Mouse (Mus musculus): Measurements from ENCODE around the gene Gper1. TPM values are rescaled to one million over a fixed set of nuclear protein-coding genes. Genes with fewer than 3 reads are reported as not detected.

The Gper1 gene
- polyA plus RNA-seq, 1 experiment from 2014 or later = 3.7 TPM

DNA sequence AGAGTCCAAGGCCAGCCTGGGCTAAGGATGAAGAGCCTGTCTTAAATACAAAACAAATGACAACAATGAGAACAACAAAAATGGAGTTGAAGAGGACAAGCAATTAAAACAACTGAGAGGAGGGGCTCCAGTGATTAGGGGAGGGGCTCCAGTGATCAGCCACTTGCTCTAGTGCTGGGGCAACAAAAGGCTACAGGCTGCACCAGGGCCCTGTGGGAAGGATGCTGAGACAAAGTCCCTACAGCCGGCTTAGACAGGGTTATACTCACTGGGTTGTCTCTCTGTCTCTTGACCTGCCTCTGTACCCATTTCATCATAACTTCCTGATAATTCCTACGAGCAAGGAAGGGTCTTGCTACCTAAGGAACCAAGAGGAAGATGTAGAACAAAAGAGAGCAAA, 4.8 kb upstream of the Gper1 start:
- Histone ChIP-seq H3K27ac (replicated peaks) (peak overlapping the region; percentile 84), H3K9ac (replicated peaks) (no peak overlapping the region), H3K36me3 (0 out of 2 replicates have a peak, but pooled peaks cover 5% of the 10 kb centered on the region), H3K4me1 (peaks cover 25% of the 10 kb centered on the region), H3K9me3 (peaks cover 5% of the 10 kb centered on the region), H3K4me3 (no peak overlapping the region), H3K27me3 (no peaks in the 10 kb centered on the region), H3K4me2 (replicated peaks) (no peak overlapping the region; the same call in 1 of the 2 replicates)
- 57% methylated on average over 2 of the region's 2 CpGs for WGBS
- ATAC-seq (ENCODE audit: low FRiP score, low read depth) = peak; percentile 67; the same call in 1 of the 2 replicates

DNA sequence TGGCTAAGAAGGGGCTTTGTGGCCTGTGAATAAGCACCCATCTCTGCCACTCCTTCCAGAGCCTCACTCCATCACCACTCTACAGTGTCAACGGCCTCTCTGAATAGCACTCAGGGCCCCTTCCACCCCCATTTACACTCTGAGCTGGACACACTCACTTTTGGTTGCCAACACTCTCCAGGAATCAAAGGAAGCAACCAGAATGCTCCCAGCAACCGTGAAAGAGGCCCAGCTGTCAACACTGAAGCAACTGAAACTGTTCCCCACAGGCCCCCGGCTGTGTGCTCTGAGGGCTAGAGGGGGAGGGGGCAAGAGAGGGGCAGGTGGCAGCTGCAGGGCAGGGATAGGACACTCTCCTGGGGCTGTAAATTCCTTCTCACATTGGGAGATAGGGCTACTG, 4.3 kb upstream of the Gper1 start:
- Histone ChIP-seq H3K4me2 (replicated peaks) (no peak overlapping the region; the same call in 1 of the 2 replicates), H3K27ac (replicated peaks) (peak overlapping the region; percentile 84), H3K4me1 (peaks cover 31% of the 10 kb centered on the region), H3K9me3 (peaks cover 5% of the 10 kb centered on the region), H3K36me3 (0 out of 2 replicates have a peak, but pooled peaks cover 5% of the 10 kb centered on the region), H3K9ac (replicated peaks) (peak overlapping the region; percentile 34; the same call in 1 of the 2 replicates), H3K4me3 (no peak overlapping the region), H3K27me3 (no peaks in the 10 kb centered on the region)
- ATAC-seq (ENCODE audit: low FRiP score, low read depth) = peak; percentile 75
- 28% methylated on average over 3 of the region's 3 CpGs for WGBS

DNA sequence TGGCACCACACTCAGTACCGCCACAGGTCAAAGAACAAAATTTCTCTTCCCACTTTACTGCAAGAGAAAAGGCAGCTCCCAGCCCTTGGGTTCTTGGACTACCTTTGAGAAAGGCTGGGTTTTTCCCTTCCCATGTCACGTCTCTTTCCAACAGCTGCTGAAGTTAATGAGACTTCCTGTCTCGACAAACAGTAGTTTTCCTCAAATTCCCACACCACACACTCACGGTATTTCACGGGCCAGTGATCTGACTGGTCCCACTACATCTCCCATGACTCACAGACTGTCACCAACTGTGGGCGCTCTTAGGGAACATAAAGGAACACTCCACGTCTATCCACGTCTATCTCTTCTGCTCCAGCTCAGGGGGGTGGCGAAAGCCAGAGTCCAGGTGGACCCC, 2.2 kb downstream of the Gper1 start:
- Histone ChIP-seq H3K27me3 (no peaks in the 10 kb centered on the region), H3K9ac (replicated peaks) (no peak overlapping the region)
- WGBS = 89% methylated on average over 9 of the region's 9 CpGs

DNA sequence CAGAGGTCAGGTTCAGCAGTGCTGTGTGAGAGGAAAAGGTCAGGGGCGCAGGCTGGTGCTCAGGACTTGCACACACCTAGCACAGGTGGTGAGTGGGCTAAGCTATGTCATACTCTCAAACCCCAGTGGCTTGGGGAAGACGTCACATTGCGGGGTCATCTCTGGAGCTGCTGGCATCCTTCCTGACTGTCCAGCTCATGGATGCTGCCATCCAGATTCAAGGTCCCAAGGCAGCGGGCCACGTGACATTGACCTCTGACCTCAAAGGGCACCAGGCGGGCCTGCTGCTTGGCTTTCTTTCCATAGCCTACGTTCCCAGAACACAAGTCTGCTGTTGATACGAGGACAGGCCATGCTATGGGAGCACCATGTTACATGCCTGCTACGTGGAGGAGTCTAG, 4.0 kb downstream of the Gper1 start:
- H3K9ac ChIP-seq (replicated peaks) = no peak overlapping the region
- H3K36me3 ChIP-seq = no peaks in the 10 kb centered on the region
- no peak overlapping the region for H3K27ac ChIP-seq (replicated peaks)
- H3K4me1 ChIP-seq = peaks cover 44% of the 10 kb centered on the region
- no peak overlapping the region for H3K4me3 ChIP-seq
- 87% methylated on average over 9 of the region's 9 CpGs for WGBS
- no peaks in the 10 kb centered on the region for H3K9me3 ChIP-seq
- no peak for ATAC-seq (ENCODE audit: low FRiP score, low read depth)
- no peak overlapping the region for H3K4me2 ChIP-seq (replicated peaks)
- H3K27me3 ChIP-seq = no peaks in the 10 kb centered on the region

More for the DNA sequence above, 2.2 kb downstream of the Gper1 start:
- Histone ChIP-seq H3K27ac (replicated peaks) (no peak overlapping the region), H3K9me3 (no peaks in the 10 kb centered on the region), H3K4me2 (replicated peaks) (no peak overlapping the region), H3K4me1 (peaks cover 28% of the 10 kb centered on the region), H3K4me3 (no peak overlapping the region), H3K36me3 (no peaks in the 10 kb centered on the region)
- ATAC-seq (ENCODE audit: low FRiP score, low read depth) = no peak

DNA sequence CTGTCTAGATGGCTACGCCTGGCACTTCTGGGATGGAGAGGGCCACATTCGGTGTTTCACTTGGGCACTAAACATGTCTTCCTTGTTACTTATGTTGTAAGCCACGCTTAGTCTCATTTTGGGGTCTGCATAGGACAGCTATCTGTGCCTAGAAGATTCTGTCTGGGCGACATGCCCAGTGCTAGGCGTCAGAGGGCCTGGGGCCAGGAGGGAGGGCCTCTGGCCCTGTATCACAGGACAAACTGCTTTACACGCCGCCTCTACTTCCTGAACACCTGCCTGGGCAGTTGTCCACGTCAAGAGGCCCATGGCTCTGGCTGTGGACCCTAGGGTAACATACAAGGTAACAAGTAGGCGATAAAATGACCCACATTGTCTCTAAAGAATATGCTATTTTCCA, 5.0 kb downstream of the Gper1 start:
- H3K27me3 ChIP-seq = no peaks in the 10 kb centered on the region
- H3K9me3 ChIP-seq = no peaks in the 10 kb centered on the region
- no peak overlapping the region for H3K9ac ChIP-seq (replicated peaks)
- no peaks in the 10 kb centered on the region for H3K36me3 ChIP-seq
- no peak overlapping the region for H3K4me2 ChIP-seq (replicated peaks)
- 93% methylated on average over 9 of the region's 9 CpGs for WGBS
- no peak overlapping the region for H3K27ac ChIP-seq (replicated peaks)
- H3K4me3 ChIP-seq = no peak overlapping the region
- no peak for ATAC-seq (ENCODE audit: low FRiP score, low read depth)
- H3K4me1 ChIP-seq = peaks cover 44% of the 10 kb centered on the region

DNA sequence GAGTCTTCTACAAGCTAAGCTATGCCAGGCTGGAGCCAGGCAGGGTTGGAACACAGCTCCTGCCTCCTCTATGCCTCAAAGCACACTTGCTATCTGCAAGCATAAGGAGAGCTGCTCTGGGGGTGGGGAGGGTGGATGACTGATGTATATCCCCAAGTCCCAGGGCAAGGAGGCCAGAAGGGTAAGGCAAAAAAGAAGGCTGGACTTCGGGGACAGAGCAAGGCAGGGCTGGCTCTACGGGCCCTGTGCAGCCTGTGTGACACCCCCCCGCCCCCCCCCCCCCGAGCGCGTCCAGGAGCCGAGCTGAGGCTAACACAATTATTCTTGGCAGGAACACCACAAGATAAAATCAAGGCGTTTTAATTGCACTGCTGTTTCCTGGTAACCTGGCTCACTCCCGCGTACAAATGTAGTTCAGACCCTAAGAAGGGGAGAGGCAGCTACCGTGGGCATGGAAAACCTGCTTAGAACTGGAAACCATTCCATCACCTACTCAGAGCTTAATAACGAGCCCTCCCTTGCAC, 6.9 kb downstream of the Gper1 start:
- H3K4me3 ChIP-seq = no peak overlapping the region

DNA sequence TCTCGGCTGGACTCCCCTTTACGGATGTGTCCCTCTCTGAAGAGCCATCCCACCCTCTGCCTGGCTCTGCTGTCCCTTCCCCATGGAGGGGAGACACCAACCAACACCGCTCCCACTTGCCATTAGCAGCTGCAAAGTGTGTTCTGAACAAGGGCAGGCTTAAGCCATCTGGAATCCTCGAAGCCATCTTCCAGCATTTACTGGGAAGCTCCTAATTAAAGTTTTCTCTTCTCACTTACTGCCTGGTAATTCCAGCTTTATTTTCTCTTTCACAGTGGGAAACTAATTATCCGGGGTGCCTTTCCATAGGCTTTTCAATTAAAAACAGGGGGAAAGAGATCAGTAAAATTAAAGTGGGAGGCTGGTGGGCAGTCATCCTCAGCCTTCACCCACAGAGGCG, 9.4 kb downstream of the Gper1 start:
- Histone ChIP-seq H3K9ac (replicated peaks) (no peak overlapping the region), H3K4me1 (peaks cover 62% of the 10 kb centered on the region)

More for the DNA sequence above, 6.9 kb downstream of the Gper1 start:
- H3K36me3 ChIP-seq = no peaks in the 10 kb centered on the region
- 64% methylated on average over 12 of the region's 12 CpGs for WGBS
- no peak overlapping the region for H3K9ac ChIP-seq (replicated peaks)
- H3K27ac ChIP-seq (replicated peaks) = peak overlapping the region; percentile 39; the same call in 1 of the 2 replicates
- no peak for ATAC-seq (ENCODE audit: low FRiP score, low read depth)
- no peak overlapping the region for H3K4me2 ChIP-seq (replicated peaks)
- H3K9me3 ChIP-seq = no peaks in the 10 kb centered on the region
- H3K27me3 ChIP-seq = no peaks in the 10 kb centered on the region
- H3K4me1 ChIP-seq = peaks cover 49% of the 10 kb centered on the region

DNA sequence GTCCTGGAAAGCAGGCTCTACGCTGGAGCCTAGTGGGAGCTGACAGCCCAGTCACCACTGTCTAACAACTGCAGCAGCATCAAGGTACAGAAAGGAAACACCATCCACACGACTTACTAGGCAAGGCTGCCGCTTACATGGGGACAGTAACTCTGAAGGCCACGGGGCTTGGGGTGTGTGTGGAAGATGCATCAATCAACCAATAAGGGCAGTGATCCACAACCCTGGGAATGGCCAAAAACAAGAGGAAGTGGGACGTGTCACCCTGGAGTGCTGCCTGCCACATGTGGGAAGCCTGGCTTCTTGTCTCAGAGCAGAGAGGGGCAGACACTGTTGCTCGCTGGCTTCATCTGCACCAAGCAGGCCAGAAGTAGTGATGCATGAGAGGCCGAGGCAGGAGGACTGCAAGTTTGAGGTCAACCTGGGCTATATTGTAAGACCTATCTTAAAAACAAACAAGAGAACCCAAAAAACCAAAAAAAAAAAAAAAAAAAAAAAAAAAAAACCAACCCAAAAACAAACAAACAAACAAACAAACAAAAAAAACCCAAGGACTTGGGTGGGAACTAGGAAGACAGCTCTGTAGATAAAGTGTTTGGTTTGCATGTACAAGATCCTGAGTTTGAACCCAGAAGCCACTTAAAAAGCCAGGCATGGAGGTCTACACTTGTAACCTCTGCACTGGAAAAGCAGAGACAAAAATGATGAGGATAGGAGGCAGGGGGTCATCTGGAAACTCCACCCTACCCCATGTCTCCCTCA, 10.0 kb downstream of the Gper1 start:
- Histone ChIP-seq H3K4me1 (peaks cover 62% of the 10 kb centered on the region), H3K36me3 (no peaks in the 10 kb centered on the region), H3K27ac (replicated peaks) (no peak overlapping the region), H3K27me3 (no peaks in the 10 kb centered on the region), H3K9me3 (no peaks in the 10 kb centered on the region), H3K9ac (replicated peaks) (no peak overlapping the region), H3K4me2 (replicated peaks) (no peak overlapping the region), H3K4me3 (no peak overlapping the region)
- 54% methylated on average over 7 of the region's 7 CpGs for WGBS
- no peak for ATAC-seq (ENCODE audit: low FRiP score, low read depth)

More for the DNA sequence above, 9.4 kb downstream of the Gper1 start:
- 0 out of 2 replicates have a peak overlapping the region, but pooled peaks have one; percentile 8 for H3K27ac ChIP-seq (replicated peaks)
- no peaks in the 10 kb centered on the region for H3K36me3 ChIP-seq
- no peak for ATAC-seq (ENCODE audit: low FRiP score, low read depth)
- no peaks in the 10 kb centered on the region for H3K27me3 ChIP-seq
- H3K9me3 ChIP-seq = no peaks in the 10 kb centered on the region
- no peak overlapping the region for H3K4me3 ChIP-seq
- WGBS = 33% methylated on average over 6 of the region's 6 CpGs
- no peak overlapping the region for H3K4me2 ChIP-seq (replicated peaks)

DNA sequence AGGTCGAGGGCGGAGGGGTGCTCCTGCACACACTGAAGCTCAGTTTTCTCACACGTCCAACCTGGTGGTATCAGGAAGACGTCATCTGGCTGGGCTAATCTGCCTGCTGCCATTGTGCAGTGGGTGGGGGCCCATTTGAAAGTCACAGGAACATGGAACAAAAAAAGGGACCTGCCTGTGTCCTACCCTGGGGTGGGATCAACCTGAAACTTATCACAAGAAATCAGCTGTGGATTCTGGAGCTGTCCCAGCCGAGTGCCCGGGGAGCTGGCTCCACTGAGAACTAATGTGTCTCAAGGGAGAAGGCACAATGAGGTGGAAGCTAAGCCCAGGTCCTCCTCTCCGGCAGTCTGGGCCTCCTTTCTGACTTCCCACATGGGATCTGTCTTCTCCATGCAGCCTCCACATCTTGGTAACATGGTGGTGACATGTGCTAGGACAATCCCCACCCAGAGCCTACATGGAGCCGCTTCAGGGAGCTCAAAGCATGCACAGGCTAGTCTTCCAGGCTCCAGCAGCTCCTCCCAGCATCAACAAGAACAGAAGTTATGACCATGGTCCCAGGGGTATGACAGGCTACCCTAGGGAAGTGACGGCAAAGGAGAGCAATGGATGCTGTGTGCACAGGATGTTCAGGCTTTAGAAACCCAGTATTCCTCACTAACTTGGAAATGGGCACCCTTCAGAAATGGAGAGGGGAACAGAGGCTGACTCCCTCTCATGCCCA, 11.1 kb downstream of the Gper1 start:
- WGBS = 82% methylated on average over 9 of the region's 9 CpGs
- no peak overlapping the region for H3K4me2 ChIP-seq (replicated peaks)
- H3K9ac ChIP-seq (replicated peaks) = no peak overlapping the region
- peak overlapping the region; percentile 58; the same call in 1 of the 2 replicates for H3K27ac ChIP-seq (replicated peaks)
- H3K36me3 ChIP-seq = no peaks in the 10 kb centered on the region
- ATAC-seq (ENCODE audit: low FRiP score, low read depth) = no peak
- H3K9me3 ChIP-seq = no peaks in the 10 kb centered on the region
- H3K27me3 ChIP-seq = no peaks in the 10 kb centered on the region
- peaks cover 66% of the 10 kb centered on the region for H3K4me1 ChIP-seq
- H3K4me3 ChIP-seq = no peak overlapping the region

DNA sequence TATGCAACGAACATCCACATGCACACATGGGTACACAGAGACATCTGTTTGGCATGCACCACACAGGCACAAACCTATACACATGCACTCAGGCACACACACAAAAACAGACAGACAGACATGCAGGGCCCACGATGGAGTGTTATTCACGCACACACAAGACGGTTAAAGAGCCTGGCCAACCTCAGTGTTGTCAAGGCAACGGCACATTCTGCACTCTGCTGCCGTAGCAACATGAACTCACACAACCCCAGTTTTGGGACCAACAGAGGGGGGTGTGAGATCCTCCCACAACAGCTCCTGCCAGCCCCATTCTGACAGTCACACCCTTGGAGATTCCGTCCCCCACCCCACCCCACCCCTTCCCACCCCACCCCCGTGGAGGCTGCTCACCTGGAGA, 12.0 kb downstream of the Gper1 start:
- H3K36me3 ChIP-seq = no peaks in the 10 kb centered on the region
- peak; percentile 58 for ATAC-seq (ENCODE audit: low FRiP score, low read depth)
- no peak overlapping the region for H3K9ac ChIP-seq (replicated peaks)
- peak overlapping the region; percentile 58; the same call in 1 of the 2 replicates for H3K27ac ChIP-seq (replicated peaks)
- no peak overlapping the region for H3K4me3 ChIP-seq
- 0 out of 2 replicates have a peak overlapping the region, but pooled peaks have one; percentile 9 for H3K4me2 ChIP-seq (replicated peaks)
- no peaks in the 10 kb centered on the region for H3K9me3 ChIP-seq
- 20% methylated on average over 8 of the region's 8 CpGs for WGBS
- H3K27me3 ChIP-seq = no peaks in the 10 kb centered on the region
- peaks cover 57% of the 10 kb centered on the region for H3K4me1 ChIP-seq

DNA sequence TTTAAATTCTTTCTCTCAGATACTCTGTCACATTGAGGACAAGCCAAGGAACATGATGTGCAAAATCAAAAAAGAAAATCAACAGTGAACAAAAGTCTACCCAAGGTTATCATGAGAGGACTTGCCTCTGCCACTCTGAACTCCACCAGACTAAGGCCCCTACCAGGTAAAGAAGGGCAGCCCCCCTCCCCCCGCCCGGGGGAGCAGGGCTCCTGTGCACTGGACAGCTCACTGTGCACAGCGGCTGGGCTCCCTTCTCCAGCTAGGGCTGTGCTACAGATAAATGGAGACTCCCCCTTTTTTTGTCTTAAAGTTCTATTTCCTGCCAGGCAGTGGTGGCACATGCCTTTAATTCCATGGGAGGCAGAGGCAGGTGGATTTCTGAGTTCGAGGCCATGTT, 14.8 kb downstream of the Gper1 start:
- Histone ChIP-seq H3K27me3 (no peaks in the 10 kb centered on the region), H3K9ac (replicated peaks) (no peak overlapping the region)
- WGBS = 89% methylated on average over 4 of the region's 4 CpGs

DNA sequence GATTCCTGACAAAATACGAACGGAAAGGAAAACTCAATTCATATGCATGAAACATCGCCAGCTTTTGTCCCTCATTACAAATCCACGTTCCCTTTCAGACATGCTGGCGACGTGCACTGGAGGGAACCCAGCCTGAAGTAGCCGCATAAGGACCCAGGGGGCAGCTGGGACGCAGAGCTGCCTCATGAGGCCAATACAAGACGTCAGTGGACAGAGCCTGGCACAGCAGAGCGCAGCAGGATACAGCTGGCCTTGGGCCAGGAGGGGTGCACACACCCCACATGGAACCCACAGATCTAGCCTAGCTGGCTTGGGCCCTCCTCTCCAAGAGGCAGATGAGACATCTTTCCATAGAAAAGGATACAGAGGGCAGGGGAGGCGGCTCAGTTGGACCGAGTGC, 15.5 kb downstream of the Gper1 start:
- Histone ChIP-seq H3K36me3 (no peaks in the 10 kb centered on the region), H3K4me2 (replicated peaks) (no peak overlapping the region), H3K4me1 (peaks cover 30% of the 10 kb centered on the region), H3K4me3 (no peak overlapping the region), H3K27me3 (no peaks in the 10 kb centered on the region), H3K27ac (replicated peaks) (peak overlapping the region; percentile 43; the same call in 1 of the 2 replicates), H3K9me3 (no peaks in the 10 kb centered on the region), H3K9ac (replicated peaks) (no peak overlapping the region)
- WGBS = 70% methylated on average over 12 of the region's 12 CpGs
- ATAC-seq (ENCODE audit: low FRiP score, low read depth) = no peak

More for the DNA sequence above, 14.8 kb downstream of the Gper1 start:
- Histone ChIP-seq H3K36me3 (no peaks in the 10 kb centered on the region), H3K27ac (replicated peaks) (no peak overlapping the region), H3K4me3 (no peak overlapping the region), H3K4me2 (replicated peaks) (no peak overlapping the region), H3K4me1 (peaks cover 31% of the 10 kb centered on the region), H3K9me3 (no peaks in the 10 kb centered on the region)
- no peak for ATAC-seq (ENCODE audit: low FRiP score, low read depth)

All from midbrain, embryonic 12.5 days (tissue).